Mouse (Mus musculus) adrenal gland, postnatal 14 days (tissue): ENCODE measurements around the gene Trpv6. TPM values are rescaled to one million over a fixed set of nuclear protein-coding genes. Genes with fewer than 3 reads are reported as not detected.

ENCODE experiments used
- DNase-seq: peaks from one replicate; pipeline ENCODE4 v3.0.0; 2021; ENCODE audit warnings: mixed read lengths
- long read RNA-seq, 2 experiments: library from polyadenylated mRNA; stranded (forward); transcript quantifications; one replicate each; pipeline ENCODE4 v2.0.0; 2021
- total RNA-seq: library from RNA; stranded (reverse); gene quantifications from 2 replicates; pipeline ENCODE4 v1.2.3, GENCODE M21; 2021

Trpv6 gene
- total RNA-seq = not detected in 2 replicates
- long read RNA-seq, experiment 1 = 0 reads
- long read RNA-seq, experiment 2 = 0 reads

DNA sequence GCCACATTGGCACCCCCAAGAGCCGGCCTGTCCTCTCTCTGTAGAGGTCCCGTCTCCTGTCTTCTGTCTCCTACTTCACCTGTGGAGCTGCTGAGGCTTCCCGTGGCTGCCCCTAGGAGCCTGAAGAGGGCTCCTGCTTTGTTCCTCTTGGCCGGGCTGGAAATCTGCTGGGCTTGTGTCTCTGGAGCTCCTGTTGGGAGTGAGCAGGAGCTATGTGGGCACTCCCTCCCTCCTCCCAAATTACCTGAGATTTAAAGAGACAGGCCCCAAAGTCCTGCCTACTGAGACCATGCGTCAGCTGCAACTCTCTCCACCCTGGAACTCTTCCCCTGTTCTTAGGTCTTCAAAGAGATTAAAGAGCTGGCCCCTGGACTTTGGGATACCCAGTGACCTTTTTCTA, at the start of gene Trpv6:
Gene Trpv6 (minus strand): TSS at position 228 of the 400 bp plus-strand sequence.
- no peak for DNase-seq

DNA sequence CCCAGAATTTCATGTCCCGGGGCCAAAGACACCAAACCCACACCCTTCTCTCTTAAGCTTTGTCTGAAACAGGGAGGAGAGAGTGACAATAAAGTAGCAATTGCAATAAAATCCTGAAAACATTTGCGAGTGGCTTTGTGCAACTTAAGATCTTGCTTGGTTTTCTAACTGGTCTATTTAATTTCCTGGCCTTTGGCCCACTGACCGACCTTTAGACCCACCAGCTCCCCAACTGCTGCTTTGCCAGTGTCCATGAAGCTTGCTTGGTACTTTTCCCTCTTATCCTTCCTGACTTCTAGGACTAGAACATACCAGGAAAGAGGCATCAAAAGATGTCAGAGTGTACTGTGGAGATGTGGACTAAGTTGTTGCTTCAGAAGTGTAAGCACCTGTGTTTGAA, 49.4 kb upstream of the Trpv6 start:
- no peak for DNase-seq

DNA sequence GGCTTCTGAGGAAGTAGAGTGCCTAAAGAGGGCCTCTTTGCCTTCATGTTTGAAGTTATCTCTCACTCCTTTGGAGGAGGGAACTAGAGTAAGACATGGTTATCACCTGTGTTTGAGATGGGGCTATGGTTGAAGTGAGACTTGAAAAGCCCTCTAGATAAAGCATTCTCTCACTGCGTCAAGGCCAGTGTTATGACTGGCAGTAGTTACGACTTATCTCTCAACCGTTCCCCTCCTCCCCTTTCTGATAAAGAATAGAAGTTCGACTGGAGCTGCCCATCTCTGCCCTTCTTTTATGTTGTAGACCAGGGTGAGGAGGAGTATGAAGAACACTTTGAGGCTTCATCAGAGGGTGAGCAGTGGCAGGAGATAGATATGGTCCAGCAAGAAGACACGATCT, 48.7 kb upstream of the Trpv6 start:
- DNase-seq = no peak

DNA sequence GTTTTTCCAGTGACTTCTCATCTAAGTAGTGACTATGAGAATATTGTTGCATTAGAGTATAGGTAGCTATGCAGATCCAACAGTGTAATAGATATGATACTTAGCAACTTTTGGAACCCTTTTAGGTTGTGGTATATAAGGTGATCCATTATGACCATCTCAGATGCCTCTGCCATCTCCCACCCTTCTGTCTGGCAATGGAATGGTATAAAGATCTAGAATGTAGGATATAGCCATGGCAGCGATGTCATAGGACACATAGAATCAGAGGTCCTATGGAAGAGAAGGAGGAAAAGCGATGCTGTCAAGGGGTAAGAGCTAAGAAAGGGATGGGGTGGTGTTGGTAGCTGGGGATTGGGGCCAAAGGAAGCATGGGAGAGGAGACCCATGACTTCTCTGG, 47.9 kb upstream of the Trpv6 start, which contains the start of gene Llcfc1:
Gene Llcfc1 (plus strand): TSS at position 301 of the 400 bp plus-strand sequence.
- DNase-seq = no peak

DNA sequence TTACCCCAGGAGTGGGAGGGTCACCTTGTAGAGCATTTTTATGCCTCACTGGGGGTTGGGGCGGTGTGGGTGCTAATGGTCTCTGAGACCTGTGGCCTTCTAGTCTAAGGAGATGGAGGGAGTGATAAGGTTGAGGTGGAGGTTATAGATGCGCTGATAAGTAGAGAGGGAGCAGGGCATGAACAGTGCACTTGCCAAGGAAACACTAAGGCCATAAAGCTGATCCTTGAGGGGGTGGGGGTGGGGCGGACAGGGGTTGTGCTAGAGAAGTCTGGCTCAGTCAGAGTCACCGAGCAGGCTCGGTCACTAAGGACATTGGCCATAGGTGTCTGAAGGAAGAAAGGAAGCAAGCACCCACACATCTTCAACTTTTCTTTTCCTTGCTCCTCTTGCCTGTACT, 45.5 kb upstream of the Trpv6 start:
- no peak for DNase-seq

DNA sequence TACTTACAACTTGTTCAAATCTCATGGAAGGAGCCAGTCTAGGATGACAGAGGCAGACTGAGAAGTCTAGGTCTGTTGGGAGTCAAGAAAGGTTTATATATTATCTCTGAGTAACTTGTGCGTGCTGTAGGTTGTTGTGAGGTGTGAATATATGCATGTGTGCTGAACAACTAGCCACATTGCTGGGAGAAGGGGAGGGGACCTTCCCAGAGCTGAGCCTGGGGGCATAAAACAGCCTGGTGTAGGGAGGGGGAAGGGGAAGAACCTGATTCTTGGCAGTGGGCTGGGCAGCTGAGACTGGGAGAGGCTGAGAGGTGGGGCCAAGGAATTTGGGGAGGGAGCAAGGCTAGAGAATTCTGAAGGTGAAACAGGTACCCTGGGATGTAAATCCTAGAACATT, 44.5 kb upstream of the Trpv6 start, which contains the start of gene Trpv5:
Gene Trpv5 (minus strand): TSS at position 101 of the 400 bp plus-strand sequence.
- no peak for DNase-seq

DNA sequence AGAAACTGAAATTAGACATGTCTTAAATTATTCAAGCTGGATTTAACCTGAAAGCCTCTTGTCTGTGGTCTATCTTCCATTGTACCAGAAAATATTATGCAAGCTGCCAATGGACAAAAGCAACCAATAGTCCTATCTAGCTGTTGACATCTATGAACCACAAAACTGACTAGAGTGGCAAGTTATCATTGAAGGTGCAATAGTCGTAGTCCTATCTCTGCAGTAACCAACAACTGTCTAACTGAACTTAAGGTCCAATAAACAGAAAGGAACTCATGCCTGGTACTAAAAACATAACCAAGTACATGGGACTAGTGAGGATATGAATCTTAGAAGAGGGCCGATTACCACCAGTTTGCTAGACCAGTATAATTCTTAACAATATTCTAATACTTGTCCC, 40.3 kb upstream of the Trpv6 start:
- no peak for DNase-seq

DNA sequence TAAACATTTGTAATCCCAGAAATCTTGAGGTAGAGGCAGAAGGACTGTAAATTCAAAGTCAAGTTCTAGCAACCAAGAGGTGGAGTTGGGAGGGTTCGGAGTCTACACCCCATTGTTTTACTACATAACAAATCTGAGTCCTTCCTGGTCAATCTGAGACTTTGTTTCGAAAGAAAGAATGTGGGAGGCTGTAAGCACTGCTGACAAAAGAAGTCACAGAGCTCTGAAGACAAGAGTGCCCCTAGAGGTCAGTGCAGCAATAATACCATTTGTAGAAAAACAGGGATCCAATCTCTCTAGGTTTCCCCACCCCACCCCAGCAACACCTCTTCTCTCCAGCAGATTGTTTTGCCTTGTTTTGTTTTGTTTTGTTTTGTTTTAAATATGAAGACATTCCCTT, 26.1 kb upstream of the Trpv6 start:
- peak; percentile 6 for DNase-seq

GRCm38 (mm10) chr6:41658487-41658886, 22.3 kb upstream of the Trpv6 start:
- DNase-seq = no peak

- no peak for DNase-seq
Observed at GRCm38 (mm10) chr6:41654648-41655047, 18.4 kb upstream of the Trpv6 start.

- DNase-seq = no peak
Observed at GRCm38 (mm10) chr6:41653173-41653572, 17.0 kb upstream of the Trpv6 start.

DNA sequence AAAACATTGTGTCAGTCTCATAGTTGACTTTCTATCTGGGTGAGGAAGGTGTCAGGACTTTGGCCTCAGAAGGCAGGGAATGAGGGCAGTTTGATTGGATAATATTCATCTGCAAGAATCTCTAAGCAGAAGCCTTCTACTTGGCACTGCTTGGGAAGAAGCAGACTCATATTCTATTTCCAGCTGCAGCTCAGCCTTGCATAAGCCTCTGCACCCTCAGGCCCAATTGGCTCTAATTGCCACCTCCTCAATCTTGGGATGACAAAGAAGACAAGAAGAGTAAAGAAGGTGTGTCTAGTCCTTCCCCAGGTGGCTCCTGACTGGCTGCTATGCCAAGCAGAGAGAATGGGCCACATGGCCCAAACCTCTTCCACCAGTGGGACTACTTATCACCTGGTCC, 10.5 kb upstream of the Trpv6 start:
- DNase-seq = no peak

DNA sequence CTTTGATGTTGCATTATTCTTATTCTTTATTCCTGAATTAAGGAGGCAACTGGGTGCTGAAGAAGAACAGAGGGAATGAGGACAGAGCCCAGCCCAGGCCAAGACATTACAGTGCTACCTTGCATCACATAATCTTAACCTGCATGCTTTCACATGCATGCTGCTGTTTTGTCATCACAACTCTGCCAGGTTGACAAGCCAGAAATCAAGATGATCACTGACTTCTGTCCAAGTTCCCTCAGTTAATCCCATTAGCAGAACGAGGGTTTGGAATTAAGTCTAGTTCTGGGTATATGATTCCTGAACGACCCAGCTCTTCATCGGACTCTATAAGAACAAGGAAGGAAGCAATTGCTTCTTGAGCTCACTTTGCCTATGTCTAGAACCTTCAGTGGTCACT, 10.0 kb upstream of the Trpv6 start:
- DNase-seq = no peak

DNA sequence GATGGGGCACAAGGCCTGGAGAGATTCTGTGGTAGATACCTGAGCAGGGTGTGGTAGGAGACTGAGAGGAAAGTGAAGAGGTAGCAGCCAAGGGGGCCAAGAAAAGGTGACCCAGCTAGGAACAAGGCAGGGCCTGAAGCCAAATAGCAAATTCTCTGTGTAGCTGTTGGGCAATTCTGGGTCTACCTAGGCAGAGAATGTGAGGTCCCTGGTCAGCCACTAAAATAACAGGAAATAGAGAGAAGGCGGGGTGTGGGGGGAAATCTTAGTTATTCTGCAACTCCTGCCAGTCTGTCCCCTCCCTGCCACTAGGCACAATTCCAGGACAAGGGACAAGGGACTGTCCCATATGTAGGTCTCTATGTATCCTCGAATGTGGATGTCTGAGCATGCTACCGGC, 7.0 kb upstream of the Trpv6 start:
- DNase-seq = no peak

GRCm38 (mm10) chr6:41642765-41643164, 6.6 kb upstream of the Trpv6 start:
- no peak for DNase-seq

GRCm38 (mm10) chr6:41641173-41641866, 5.1 kb upstream of the Trpv6 start:
- DNase-seq = no peak

DNA sequence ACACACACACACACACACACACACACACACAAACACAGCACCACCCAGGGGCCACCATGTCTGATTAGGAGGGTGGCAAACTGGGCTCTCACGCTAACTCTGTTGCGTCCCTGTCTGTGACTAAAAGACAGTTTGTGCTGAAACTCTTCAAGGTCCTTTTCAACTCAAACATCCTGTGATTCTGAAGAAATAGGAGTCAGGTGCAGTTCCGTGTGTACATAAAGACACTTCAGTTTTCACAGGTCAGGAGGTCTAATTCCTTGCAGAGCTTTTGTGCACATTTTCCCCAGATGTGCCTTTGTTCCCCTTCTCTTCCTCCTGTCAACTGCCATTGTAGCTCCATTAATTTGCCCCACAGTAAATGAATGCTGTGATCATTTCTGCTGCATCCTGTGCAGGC, 4.2 kb upstream of the Trpv6 start:
- no peak for DNase-seq

DNA sequence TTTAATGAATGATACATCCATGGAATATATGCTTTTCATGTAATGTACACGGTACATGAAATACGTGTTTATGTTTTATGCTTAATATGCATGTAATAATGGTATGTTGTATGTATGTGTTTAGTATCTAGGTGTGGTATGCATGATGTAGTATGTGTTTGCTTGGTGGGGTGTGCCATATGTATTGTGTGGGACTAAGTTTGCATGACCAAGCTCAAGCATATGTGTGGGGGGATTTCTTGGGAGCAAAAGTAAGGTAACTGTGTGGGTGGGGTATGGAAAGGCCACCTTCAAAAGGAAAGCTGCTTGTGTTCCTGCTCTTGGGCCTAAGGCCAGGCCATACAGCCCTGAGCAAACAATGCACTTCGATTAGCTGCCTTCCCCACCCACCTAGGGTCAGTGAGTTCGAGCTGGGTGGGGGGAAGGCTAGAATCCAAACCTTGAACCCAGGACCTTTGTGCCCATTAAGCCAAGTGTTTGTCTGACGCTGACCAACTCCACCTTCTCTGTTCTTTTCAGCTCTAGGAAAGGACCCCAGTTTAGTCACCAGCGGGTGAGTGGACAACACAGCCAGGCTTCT, 1.8 kb upstream of the Trpv6 start:
- DNase-seq = no peak

DNA sequence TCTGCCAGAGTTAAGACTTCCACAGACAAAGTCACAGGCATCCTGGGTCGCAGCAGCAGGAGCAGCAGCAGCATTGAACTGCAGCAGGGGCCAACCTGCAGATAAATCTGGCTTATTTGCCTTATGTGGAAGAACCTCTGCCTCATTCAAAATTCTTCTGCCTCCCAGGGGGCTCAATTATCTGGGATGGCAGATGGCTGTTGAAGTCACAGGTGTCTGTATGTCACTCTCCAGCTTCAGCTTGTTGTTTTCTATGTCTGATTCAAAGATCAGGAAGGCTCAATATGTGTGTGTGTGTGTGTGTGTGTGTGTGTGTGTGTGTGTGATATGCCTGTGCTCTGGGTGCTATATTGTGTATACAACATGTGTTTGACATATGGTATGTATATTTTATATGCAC, 1.2 kb upstream of the Trpv6 start:
- DNase-seq = no peak

DNA sequence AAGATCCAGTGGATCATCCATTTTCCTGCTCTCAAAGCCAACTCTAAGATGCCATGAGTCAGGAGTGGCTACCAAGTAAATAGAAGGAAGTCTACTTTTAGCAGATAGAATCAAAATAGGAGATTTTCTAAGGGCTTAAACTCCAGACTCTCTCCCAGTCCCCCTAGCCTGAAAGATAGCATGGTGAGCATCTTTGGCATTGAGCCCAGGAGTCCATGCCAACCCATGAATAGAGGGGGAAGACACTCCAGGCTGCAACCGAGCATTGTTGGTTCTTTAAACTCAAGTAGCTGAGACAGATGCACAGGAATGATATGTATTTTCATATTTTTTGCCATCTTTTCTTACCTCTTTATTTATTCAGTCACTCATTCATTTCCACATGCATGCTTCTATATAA, 994 bp downstream of the Trpv6 start:
- no peak for DNase-seq

GRCm38 (mm10) chr6:41631549-41631948, 4.7 kb downstream of the Trpv6 start:
- no peak for DNase-seq

DNA sequence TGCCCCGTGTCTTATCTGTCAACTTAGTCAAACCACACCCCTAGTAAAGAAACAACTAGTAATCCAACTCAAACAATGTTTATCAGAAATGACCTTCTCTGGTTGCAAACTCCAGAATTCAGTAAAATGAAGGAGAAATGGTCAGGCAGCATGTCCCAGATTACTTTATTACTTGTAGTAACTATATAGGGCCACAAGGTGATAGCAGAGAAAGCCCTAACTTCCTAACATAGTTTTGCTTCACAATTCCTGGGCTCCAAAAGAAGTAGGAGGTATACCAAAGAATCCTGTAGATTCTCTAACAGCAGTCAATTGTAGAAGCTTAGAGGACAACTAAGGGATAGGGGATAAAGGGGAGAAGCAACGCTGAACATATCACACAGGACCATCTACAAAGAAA, 5.4 kb downstream of the Trpv6 start:
- DNase-seq = no peak

DNA sequence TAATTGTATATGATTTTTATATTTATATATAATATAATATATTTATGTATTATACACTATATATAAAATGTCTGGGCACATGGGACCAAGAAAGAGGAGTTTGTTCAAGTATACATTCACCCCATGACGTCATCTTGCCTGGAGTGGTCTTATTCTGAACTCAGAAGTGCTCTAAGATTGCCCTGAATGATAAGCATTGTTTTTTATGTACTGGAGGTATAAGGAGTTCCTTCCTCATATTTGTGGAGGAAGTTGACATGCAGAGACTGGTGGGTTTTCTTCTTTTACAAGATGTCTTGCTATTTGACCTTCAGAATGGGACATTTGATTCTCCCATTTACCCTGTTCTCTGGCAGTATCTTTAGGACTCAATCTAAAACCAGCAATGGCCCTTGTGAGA, 8.0 kb downstream of the Trpv6 start:
- DNase-seq = no peak

GRCm38 (mm10) chr6:41622661-41623060, 13.5 kb downstream of the Trpv6 start:
- DNase-seq = peak; percentile 19
